Mouse (Mus musculus): ENCODE measurements around the gene Cd22.
"Not testable (repeated sequence)": the region's sequence is repeated elsewhere in the genome, so short reads cannot be mapped to it uniquely, and the experiment has no call there.

Cd22 gene

DNA sequence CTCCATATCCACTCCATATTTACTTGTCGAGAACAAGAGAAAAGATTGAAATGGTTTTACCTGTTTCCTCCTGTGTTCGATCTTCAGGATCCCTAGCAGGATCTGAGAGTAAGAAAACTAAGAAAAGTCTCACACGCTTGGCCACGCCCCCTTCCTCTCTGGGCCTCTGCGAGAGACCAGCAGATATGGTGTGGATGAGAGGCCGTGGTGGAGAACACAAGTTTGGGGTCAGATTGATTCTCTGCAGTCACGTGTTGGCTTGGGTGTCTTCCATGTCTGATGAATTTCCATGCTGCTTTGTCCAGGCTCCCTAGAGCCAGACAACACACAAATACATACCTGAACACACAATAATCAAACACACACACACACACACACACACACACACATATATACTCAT lies at the start of gene Cd22:
Cd22 (minus strand) TSS at position 167 of the 400 bp plus-strand sequence.
- DNase-seq (ENCODE audit: extremely low spot score, low spot score): no peak

DNA sequence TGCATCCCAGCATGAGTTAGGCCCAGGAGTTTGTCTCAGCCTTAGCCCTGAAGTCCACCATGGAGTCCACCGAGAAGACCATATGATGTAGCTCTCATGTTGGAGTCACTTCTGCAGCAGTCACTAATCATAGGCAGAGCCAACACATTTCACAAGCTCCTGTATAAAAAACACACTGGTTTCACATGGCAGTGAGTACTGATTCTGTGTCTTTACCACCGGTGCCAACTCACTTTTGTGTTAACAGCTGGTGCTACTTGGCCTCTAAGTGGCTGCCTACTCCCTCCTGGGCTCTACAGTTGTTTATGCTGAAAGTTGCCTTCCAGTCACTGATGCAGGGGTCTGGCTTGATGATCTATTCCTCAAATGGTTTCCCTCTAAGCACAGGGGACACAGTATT lies 44.4 kb upstream of the Cd22 start, which contains the start of gene Hamp2:
Hamp2 (minus strand) TSS at position 101 of the 400 bp plus-strand sequence.
- DNase-seq (ENCODE audit: extremely low spot score, low spot score): not testable (repeated sequence)

DNA sequence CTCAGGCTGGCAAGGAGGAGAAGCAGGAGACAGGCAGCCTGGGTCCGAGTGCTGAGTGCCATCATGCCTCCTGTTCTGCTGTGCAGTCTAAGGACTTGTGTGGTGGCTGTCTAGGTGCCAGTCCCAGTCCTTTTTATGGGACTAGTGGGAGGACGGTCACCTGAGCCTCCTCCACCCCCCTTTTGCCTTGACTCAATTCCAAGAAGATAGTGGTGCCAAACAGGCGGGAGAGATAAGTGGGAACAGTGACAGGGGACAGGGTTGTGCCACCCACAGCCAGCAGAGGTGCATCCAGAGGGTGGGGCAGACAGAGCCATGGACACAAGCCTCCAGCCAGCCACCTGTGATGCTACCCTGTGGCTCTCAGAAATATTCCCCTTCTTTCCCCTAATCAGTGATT lies 43.9 kb upstream of the Cd22 start:
- DNase-seq (ENCODE audit: extremely low spot score, low spot score): no peak

DNA sequence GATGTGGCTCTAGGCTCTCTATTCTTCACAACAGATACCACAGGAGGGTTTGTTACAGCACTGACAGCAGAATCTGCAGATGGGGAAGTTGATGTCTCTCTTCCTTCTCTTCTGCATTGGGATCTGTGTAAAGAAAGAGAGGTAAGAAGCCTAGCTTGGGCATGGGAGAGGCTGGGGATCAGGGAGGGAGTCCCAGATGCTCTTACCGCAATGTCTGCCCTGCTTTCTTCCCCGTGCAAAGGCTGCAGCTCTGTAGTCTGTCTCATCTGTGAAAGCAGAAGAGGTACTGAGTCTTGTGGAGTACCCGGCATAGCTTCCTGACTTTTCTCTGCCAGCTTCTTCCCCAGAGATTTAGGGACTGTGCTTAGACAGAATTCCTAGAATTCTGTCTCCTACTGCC lies 42.3 kb upstream of the Cd22 start:
- DNase-seq (ENCODE audit: extremely low spot score, low spot score): not testable (repeated sequence)

DNA sequence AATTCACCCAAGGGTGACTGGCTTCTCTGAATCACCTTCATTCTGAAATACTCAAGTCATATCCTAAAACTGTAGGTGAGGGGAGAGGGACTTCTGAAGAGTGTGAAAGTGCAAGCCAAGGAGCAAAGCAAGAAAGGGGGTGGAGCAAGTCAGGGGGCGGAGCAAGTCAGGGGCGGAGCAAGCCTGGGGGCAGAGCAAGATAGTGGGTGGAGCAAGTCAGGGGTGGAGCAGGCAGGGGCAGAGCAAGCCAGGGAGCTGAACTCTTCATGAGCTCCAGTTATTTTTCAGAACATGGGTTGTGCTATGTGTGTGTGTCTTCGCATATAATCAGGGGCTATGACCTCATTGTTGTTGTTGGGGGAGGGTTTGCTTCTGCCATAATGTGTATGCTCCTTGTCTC lies 40.1 kb upstream of the Cd22 start:
- DNase-seq (ENCODE audit: extremely low spot score, low spot score): no peak

DNA sequence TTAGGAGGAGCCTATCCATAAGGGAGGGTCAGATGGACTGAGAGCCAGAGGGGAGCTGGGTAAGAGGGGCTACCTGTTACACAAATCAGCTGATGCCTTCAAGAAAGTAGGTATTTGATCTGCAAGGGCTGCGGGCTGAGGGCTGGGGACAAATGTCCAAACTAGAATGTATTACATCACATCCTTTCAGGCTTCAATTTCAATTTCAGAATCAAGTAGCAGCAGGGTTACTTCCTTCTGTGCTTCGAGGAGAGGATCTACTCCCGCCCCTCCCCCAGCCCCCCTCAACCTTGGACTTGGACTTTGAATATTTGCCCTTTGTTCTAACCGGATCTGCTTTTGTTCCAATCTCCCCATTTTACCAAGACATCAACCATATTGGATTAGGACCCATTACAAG lies 37.1 kb upstream of the Cd22 start:
- DNase-seq (ENCODE audit: extremely low spot score, low spot score): no peak

DNA sequence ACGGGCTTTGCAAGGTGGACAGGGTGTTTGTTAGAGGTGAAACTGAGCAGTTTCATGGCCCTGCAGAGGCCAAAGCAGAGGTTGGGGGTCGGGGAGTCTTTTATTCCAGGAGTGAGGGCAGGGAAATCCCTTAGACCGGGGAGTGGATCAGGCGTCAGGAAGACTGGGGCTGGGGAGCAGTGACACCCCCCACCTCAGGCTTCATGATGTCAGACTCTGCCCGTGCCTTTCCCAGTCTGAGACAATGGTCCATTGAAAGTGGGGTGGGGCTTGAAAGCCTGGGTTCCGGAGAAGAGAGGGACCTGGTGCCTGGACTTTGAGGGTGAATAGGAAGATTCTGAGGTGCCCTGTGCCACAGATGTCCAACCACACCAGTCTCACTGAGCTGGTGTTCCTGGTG lies 36.6 kb upstream of the Cd22 start:
- DNase-seq (ENCODE audit: extremely low spot score, low spot score): no peak

DNA sequence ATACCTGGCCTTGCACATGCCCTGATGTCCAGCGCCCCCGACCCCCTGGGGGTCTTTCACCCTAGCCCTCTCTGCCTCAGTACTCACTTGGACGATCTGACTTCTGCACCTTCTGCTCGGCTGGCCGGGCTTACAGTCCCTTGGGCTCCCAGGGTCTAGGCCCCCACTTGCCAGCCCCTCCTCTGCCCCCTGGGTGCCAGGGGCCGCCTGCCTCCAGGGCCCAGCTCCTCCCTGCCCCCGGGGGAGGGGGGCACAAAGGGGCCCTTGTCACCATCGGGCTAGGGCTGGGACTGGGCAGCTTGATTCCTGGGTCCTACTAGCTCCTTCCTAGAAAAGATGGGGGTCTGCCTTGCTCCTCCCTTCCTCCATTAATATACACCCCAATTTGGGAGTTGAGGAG lies 34.6 kb upstream of the Cd22 start, which contains the start of gene Mag:
Mag (minus strand) TSS at position 142 of the 400 bp plus-strand sequence.
- no peak for DNase-seq (ENCODE audit: extremely low spot score, low spot score)

DNA sequence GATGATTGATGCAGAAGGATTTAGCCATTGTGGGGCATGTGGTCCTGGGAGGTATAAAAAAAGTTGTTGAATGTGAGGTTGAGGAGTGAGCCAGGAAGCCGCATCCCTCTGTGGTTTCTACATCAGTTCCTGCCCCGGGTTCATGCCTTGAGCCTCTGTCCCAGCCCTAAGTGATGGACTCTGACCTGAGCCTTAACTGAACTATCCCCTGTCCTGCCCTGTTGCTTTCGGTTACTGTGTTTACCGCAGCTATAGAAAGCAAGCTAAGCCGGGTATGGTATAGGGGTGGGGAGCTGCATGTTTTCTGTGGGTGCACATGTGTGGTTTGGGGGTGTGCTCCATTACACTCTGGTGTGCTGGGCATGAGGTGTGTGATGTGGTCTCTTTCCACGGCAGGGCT lies 29.6 kb upstream of the Cd22 start:
- DNase-seq (ENCODE audit: extremely low spot score, low spot score): no peak

DNA sequence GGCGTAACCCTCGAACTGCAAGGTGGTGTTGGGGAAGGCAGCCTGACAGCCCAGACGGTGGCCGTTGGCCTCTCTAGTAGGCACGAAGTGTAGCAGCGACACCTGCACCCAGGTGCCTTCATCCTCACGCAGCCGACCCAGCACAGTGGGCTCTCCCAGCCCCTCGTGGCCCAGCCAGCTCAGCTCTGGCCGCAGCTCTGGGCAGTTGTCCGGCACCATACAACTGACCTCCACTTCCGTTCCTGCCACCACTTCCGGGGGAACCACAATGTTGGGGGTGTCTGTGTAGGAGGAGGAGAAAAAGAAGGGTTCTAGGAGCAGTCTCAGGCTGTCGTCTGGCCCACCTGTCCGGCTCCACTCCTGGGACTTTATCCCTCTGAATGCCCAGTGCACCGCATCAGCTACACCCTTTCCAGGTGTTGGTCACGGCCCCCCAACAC lies 28.9 kb upstream of the Cd22 start:
- no peak for DNase-seq (ENCODE audit: extremely low spot score, low spot score)

DNA sequence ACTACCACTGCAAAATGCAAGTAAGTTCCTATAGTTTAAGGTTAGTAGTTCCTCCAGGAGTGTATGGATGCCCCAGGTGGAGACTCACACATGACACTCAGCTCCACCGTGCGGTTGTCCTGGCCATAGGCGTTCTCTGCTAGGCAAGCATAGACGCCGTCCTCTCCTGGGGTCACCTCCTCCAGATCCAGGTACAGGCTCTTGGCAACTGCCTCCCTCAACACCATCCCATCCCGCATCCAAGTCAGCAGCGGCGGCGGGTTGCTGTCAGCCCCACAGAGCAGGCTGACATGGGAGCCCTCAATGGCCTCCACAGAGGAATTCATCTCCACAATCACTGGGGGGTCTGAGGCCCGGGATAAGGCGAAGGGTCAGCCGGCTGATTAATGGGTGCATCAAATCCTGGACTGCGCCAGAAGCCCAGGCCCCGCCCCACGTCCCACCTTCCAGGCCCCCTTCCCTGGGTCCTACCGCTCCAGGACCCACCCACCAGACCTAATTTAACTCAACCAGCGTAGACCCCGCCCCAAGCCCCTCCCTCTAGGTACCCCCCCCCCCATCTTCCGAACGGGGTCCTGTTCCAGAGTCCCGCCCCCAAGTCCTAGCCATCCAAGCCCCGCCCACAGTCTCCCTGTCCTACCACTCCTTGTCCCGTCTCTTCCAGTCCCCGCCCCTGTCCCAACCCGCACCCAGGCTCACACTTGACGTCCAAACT lies 28.3 kb upstream of the Cd22 start:
- peak; percentile 51 for DNase-seq (ENCODE audit: extremely low spot score, low spot score)

DNA sequence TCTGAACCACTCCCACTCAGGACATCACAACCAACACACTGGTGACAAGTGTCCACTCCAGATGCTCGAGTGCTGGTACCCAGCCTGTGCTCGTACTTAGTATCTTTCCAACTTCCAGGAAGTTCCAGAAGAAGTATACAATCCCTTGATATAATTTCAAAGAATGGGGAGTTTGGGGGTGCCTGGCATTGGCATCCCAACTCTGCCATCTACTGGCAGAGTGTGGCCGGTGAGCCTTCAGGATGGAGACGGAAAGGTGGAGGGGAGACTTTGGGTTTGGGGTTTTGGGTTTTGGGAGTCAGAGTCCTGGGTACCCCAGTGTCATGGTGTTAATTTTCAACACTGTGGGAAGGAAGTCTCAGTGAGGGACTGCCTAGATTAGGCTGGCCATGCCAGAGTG lies 23.9 kb upstream of the Cd22 start:
- no peak for DNase-seq (ENCODE audit: extremely low spot score, low spot score)

DNA sequence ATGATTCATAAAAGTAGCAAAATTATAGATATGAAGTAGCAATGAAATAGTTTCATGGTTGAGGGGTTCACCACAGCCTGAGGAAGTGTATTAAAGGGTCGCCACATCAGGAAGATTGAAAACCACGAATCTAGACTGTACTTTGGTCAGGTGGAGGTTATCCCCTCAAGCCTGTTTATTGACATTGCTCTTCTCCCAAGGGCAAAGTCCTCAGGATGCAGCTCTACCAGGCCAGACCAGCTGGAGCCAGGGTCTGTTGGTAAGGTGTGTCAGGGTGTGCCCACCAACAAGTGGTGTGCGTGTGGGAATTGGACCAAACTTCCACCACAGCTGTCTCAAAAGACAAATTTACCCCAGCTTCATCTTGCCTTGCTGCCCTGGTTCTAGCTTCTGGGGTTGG lies 15.1 kb upstream of the Cd22 start:
- no peak for DNase-seq (ENCODE audit: extremely low spot score, low spot score)

DNA sequence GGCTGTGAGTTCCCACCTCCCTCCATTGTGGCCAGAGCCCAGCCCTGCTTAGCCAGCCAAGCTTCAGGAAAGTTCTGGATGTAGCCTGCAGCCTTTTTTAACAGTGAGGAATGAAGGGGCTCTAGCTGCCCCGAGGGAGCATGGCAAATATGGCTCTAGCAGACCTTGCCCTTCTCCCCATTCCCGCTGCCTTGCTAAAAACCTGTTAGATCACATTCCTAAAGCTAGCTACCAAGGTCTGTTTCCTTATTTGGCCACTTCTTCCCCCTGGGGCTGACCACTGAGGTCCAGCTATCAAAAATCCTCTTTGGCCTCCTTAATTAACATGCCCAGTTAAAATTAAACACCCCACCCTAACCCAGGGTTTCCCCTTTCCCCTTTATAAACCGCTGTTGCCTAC lies 12.4 kb upstream of the Cd22 start:
- no peak for DNase-seq (ENCODE audit: extremely low spot score, low spot score)

DNA sequence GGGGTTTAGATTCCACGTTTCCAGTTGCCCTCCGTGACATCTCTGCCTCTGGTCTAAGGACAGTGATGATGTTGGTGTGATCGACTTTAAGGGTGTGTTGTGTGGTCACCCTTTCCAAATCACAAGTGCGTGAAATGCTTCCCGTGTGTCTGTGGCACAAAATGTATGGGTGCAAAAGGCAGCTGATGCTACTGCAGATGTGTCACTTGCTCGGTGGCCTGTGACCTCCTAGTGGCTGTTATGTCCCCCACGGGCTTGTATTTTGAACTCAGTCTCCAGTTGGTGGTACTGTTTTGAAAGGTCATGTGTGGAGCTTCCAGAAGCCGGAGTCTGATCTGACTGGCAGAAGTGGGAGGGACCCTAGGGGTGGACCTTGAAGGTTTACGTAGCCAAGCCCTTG lies 11.6 kb upstream of the Cd22 start:
- no peak for DNase-seq (ENCODE audit: extremely low spot score, low spot score)

DNA sequence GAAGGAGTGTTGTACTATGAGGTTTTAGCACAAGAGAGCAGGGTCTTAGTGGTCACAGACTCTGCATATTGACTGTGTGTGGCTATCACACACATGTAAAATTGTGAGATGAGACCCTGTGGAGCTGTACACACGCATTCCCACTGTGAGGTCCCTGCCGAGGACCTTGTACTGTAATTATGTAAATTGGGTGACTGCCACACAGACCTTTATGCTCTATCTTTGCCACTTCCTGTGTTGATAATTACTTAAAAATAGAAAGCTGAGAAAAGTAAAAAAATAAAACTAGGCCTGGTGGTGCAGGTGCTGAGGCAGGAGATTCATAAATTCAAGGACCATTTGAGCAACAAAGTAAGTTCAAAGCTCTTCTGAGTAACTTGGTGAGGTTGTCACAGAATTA lies 10.5 kb upstream of the Cd22 start:
- DNase-seq (ENCODE audit: extremely low spot score, low spot score): no peak

DNA sequence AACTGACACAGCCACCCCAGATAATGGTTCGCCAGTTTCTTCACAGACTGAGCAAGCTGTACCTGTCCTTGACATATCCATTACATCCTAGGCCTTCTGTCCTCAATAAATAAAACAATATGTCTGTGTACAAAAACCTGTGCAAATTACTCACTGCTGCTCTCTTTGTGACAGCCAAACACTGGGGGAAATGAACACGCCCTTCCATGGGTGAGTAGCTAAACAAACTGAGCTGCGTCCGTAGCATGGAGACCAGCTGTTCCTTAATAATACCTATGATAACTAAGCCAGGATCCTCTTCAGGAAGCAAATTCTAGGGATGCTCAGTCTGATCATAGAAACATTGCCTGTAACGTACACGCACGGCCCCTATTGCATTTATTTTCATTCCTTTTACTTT lies 8.6 kb upstream of the Cd22 start:
- DNase-seq (ENCODE audit: extremely low spot score, low spot score): no peak

DNA sequence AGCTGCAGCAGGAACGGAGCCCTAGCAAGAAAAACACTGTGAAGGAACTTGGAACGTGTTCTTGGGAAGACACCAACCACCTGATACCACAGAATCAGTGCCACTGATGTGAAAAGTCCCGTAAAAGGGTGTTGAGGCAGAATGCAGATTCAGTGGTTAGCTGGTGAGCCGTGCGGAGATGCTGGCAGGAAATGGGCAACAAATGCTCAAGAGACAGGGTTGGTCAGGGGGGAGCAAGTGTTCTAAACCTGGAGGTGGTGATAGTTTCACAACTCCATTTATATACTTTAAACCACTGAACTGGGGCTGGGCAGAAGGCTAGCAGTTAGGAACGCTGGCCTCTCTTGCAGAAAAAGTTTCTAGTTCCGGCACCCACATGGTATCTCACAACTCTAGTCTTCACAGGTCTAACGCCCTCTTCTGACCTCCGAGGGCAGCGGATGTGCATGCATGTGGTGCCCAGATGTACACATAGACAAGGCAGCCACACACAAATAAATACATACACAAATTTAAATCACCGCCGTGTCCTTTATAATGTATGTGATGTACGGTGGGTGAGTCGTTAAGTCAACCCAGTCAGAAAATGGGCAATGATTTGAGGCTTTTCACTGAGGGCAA lies 7.5 kb upstream of the Cd22 start:
- no peak for DNase-seq (ENCODE audit: extremely low spot score, low spot score)

DNA sequence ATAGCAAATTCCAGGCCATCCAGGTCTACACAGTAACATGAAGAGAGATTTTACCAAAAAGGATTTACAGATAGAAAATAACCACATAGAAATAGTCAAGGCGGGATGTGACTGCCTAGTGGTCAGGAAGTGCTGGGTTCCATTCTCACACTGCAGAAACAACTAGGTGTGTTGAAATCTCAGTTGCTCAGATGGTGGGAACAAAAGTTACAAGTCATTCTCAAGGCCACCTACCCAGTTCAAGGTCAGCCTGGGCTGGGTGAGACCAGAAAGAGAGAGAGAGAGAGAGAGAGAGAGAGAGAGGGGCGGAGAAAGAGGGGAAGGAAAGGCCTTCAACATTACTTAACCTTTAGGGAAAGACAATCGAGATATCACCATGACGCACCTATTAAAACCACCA lies 6.7 kb upstream of the Cd22 start:
- DNase-seq (ENCODE audit: extremely low spot score, low spot score): no peak

DNA sequence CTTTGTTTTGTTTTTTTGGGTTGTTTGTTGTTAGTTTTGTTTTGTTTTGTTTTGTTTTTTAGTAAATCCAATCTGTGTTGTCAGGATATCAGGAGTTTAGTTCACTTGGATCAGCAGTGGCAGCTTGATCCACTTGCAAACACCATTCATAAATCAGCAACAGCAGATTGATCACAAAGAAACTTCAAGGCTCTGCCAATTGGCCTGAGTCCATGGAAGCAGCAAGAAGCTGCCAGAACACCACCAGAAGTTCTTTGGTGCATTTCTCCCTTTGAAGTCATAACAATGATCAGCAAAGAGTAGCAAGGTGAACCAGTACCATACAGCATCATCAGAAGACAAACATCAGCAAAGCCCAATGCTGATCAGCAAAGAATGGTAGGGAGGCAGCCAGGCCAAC lies 3.9 kb upstream of the Cd22 start:
- DNase-seq (ENCODE audit: extremely low spot score, low spot score): no peak

DNA sequence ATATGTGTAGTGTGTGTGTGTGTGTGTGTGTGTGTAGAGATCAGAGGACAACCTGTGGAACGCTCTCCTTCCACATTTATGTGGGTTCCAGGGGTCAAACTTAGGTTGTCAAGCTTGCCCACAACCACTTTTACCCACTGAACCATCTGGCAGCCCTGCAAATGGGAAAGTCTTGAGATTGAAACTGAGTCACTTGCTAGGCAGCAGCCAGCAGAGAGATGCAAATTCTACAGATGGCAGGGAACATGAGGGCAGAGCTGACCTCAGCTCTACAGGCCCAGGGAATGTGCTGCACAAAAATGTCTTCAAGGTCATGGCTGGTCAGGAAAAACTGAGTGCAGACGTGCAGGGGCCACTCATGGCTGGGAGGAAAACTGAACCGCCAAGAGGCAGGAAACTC lies 1.2 kb upstream of the Cd22 start:
- DNase-seq (ENCODE audit: extremely low spot score, low spot score): no peak

DNA sequence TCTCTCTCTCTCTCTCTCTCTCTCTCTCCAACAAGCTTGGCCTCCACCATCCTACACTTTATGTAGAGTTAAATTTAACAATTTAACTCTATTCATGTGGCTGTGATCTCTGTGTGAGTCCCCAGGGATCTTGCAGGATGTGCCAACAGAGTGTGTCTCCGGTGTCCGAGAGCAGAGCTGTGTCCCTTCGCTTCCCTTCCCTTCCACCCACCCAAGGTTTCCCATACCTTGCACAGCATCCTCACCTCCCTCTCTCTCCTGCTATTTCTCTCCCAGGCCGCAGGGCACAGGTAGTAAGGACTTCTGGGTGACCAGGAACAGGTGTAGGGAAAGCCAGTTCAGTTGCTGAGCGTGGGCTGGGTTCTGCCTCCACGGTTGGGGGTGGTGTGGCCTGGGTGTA lies 1.2 kb downstream of the Cd22 start:
- no peak for DNase-seq (ENCODE audit: extremely low spot score, low spot score)

DNA sequence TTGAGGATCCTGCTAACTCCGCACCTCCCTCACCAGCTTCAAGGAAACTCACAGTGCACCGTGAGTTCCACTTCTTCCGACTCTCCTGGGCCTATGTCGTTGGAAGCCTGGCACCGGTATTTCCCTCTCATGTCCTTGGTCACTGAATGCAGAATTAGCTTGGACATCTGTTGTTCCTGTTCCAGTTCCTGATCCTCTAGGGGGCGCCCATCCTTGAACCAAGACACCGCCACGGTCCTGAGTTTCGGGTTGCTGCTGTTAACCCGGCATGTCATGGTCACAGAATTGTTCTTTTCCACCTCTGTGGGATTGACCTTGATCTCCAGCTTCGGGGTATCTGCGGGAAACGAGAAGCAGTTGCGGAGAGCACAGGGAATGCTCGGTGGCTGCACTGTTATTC lies 7.1 kb downstream of the Cd22 start:
- DNase-seq (ENCODE audit: extremely low spot score, low spot score): peak; percentile 59

Data from neural tube, embryonic 10.5 days (tissue).